ENCODE assay signal across 9 mouse cellular contexts in genomic region chr4:100537898-100538297, GRCm38 (mm10). TPM values are rescaled to one million over a fixed set of nuclear protein-coding genes. Genes with fewer than 3 reads are reported as not detected.
A peak's percentile ranks its signal among the peaks of the same experiment; 100 is the strongest.
DNase-seq lines count a peak whose midpoint lies in the region; ATAC-seq and TF ChIP-seq lines count a peak whose summit lies in the region.
"Had no signal": no experiment of that assay in that cellular context is flagged by ENCODE, and none has a peak within 500 bp of the region (broad histone marks: within the 10 kb centered on the region; RNA-seq: fewer than 3 reads in every experiment).

No protein-coding gene starts in this region.

- H3K4me2 ChIP-seq in midbrain, postnatal 0 days (ENCODE audit: low read depth, low read length, poor library complexity, severe bottlenecking): no peak overlapping the region
- H3K4me2 ChIP-seq in forebrain, embryonic 11.5 days (ENCODE audit: low read depth, low read length, severe bottlenecking): no peak overlapping the region

- DNase-seq in gastrocnemius, adult 2 months: no peak
- DNase-seq in gastrocnemius, postnatal 14 days: no peak
- DNase-seq in right cerebral cortex, adult 2 months (ENCODE audit: low spot score in 2 of 2): peak; percentile 43 to 65
- no peak for DNase-seq in right cerebral cortex, postnatal 25 days
- DNase-seq in cerebellum, postnatal 25 days: peak; percentile 11 to 58
- DNase-seq in kidney, postnatal 14 days: peak; percentile 54
- DNase-seq in midbrain, postnatal 0 days (ENCODE audit: low spot score): peak; percentile 87
- no peak for DNase-seq in forebrain, embryonic 11.5 days (ENCODE audit: low spot score)

- intact Hi-C loops in gastrocnemius, adult 2 months (cut with DNase I): loop anchor here (1.0 to 5.0 kb wide), 4 partner anchors 443 to 591 kb away; partner anchors contain the start of gene Ror1
- intact Hi-C loops in gastrocnemius, postnatal 14 days (cut with DNase I; ENCODE audit: low total_unique reads): loop anchor here (10.0 kb wide), 2 partner anchors 443 to 593 kb away; partner anchors contain the start of gene Ror1

- no peak for ATAC-seq in midbrain, postnatal 0 days (ENCODE audit: low FRiP score)
- ATAC-seq in forebrain, embryonic 11.5 days (replicated peaks; ENCODE audit: low FRiP score): no peak

- H3K9me3 ChIP-seq in midbrain, postnatal 0 days (ENCODE audit: low read length): no peaks in the 10 kb centered on the region
- H3K9me3 ChIP-seq in forebrain, embryonic 11.5 days (ENCODE audit: control insufficient read depth, low read length): no peaks in the 10 kb centered on the region

- H3K36me3 ChIP-seq in midbrain, postnatal 0 days (ENCODE audit: insufficient read depth, low read length): no peaks in the 10 kb centered on the region
- no peaks in the 10 kb centered on the region for H3K36me3 ChIP-seq in forebrain, embryonic 11.5 days (ENCODE audit: control insufficient read depth, insufficient read depth, low read length)

- 4% methylated on average over 3 of the region's 3 CpGs for WGBS in midbrain, postnatal 0 days
- WGBS in forebrain, embryonic 11.5 days: 5% methylated on average over 3 of the region's 3 CpGs

- H3K9ac ChIP-seq in midbrain, postnatal 0 days (replicated peaks; ENCODE audit: low read length, poor library complexity, severe bottlenecking): no peak overlapping the region
- no peak overlapping the region for H3K9ac ChIP-seq in forebrain, embryonic 11.5 days (ENCODE audit: low read length)

- no peaks in the 10 kb centered on the region for H3K4me1 ChIP-seq in midbrain, postnatal 0 days (ENCODE audit: insufficient read depth, low read length)
- H3K4me1 ChIP-seq in forebrain, embryonic 11.5 days (replicated peaks; ENCODE audit: control insufficient read depth, insufficient read depth, low read length): no peaks in the 10 kb centered on the region

- TF ChIP-seq CTCF in gastrocnemius, adult 2 months (IDR thresholded peaks at IDR 0.05): peak; percentile 87
- TF ChIP-seq CTCF in midbrain, postnatal 0 days (IDR thresholded peaks at IDR 0.05): peak; percentile 89

- H3K27ac ChIP-seq in gastrocnemius, adult 2 months: no peak overlapping the region
- H3K27ac ChIP-seq in midbrain, postnatal 0 days (ENCODE audit: low read depth, low read length): no peak overlapping the region
- H3K27ac ChIP-seq in forebrain, embryonic 11.5 days (ENCODE audit: low read depth, low read length): no peak overlapping the region

- H3K27me3 ChIP-seq in midbrain, postnatal 0 days (ENCODE audit: insufficient read depth, low read length): no peaks in the 10 kb centered on the region
- no peaks in the 10 kb centered on the region for H3K27me3 ChIP-seq in forebrain, embryonic 11.5 days (ENCODE audit: control insufficient read depth, insufficient read depth, low read length)

- H3K4me3 ChIP-seq in gastrocnemius, adult 2 months: no peak overlapping the region
- H3K4me3 ChIP-seq in midbrain, postnatal 0 days (ENCODE audit: low read depth, low read length): no peak overlapping the region
- H3K4me3 ChIP-seq in forebrain, embryonic 11.5 days (ENCODE audit: low read depth, low read length): no peak overlapping the region

RNA-seq across cellular contexts. Expression of gene Ube2u, which starts 59.2 kb away (rescaled TPM):
- not detected for total RNA-seq in gastrocnemius, adult 2 months (2021)
- not detected for total RNA-seq in gastrocnemius, postnatal 14 days (2021)
- 0.76 and 0.82 TPM in 2 replicates for total RNA-seq in midbrain, postnatal 0 days (2014; rRNA removed)
- polyA plus RNA-seq in midbrain, postnatal 0 days (2015; fragmentation: Nextera tagmentation; extraction: Ambion mirVana): 0.25 TPM in 1 of 2 replicates, not detected in the other
- polyA plus RNA-seq in forebrain, embryonic 11.5 days (2014; fragmentation: Nextera tagmentation; extraction: Ambion mirVana): 0.48 and 0.97 TPM in 2 replicates
- total RNA-seq: heart, postnatal 36 days had no signal

Comparison
In these comparisons a context has a peak if more than half of its experiments do, and no peak if none do; other contexts are left out.
1. DNase-seq: peak in right cerebral cortex, adult 2 months (2 of 2), cerebellum, postnatal 25 days (2 of 2), kidney, postnatal 14 days (single experiment) and midbrain, postnatal 0 days (single experiment); none in gastrocnemius, adult 2 months (single experiment), gastrocnemius, postnatal 14 days (single experiment), right cerebral cortex, postnatal 25 days (single experiment) and forebrain, embryonic 11.5 days (single experiment).